Mouse (Mus musculus) layer of hippocampus, adult 2 months (tissue): ENCODE results near the gene Fndc8. TPM values are rescaled to one million over a fixed set of nuclear protein-coding genes. Genes with fewer than 3 reads are reported as not detected.

Experiments
- DNase-seq, 2 experiments: peaks; one replicate each; pipeline ENCODE4 v3.0.0; 2022; ENCODE audit warnings: low spot score in 2 of 2
- H3K27ac ChIP-seq: fragments of 200-600 bp; 2 replicates; pipeline ENCODE4 v1.8.1; 2022
- H3K4me3 ChIP-seq: fragments of 200-600 bp; 2 replicates; pipeline ENCODE4 v1.8.1; 2022; ENCODE audit warnings: mild to moderate bottlenecking
- CTCF ChIP-seq: fragments of 200-600 bp; conservative IDR thresholded peaks from 2 replicates; pipeline ENCODE4 v1.8.1; 2022; ENCODE audit warnings: antibody characterized with exemption, mild to moderate bottlenecking, moderate library complexity
- total RNA-seq, 2 experiments: library from RNA; stranded (reverse); gene quantifications; 2 replicates each; pipeline ENCODE4 v1.2.3; 2021

Gene Fndc8
- total RNA-seq, 2 experiments from 2014 or later, result not detected

GRCm38 (mm10) chr11:82857307-82857848 is 34.5 kb upstream of the Fndc8 start:
- DNase-seq, result no peak
- H3K27ac ChIP-seq, result peak overlapping the region; percentile 64
- TF ChIP-seq CTCF, result no peak
- no peak overlapping the region for H3K4me3 ChIP-seq

- Histone ChIP-seq H3K27ac (no peak overlapping the region), H3K4me3 (no peak overlapping the region)
- TF ChIP-seq CTCF, result no peak
- no peak for DNase-seq
Measured at GRCm38 (mm10) chr11:82860759-82861158, 31.2 kb upstream of the Fndc8 start.

- Histone ChIP-seq H3K27ac (no peak overlapping the region), H3K4me3 (no peak overlapping the region)
- no peak for TF ChIP-seq CTCF
- no peak for DNase-seq
Measured at GRCm38 (mm10) chr11:82861558-82861957, 30.4 kb upstream of the Fndc8 start.

- H3K27ac ChIP-seq, result peak overlapping the region; percentile 51; the same call in 1 of the 2 replicates
Measured at GRCm38 (mm10) chr11:82862638-82863037, 29.3 kb upstream of the Fndc8 start.

GRCm38 (mm10) chr11:82863059-82863458 is 28.9 kb upstream of the Fndc8 start:
- Histone ChIP-seq H3K27ac (peak overlapping the region; percentile 51; the same call in 1 of the 2 replicates), H3K4me3 (no peak overlapping the region)
- DNase-seq, result no peak
- no peak for TF ChIP-seq CTCF

More at GRCm38 (mm10) chr11:82862638-82863037, 29.3 kb upstream of the Fndc8 start:
- H3K4me3 ChIP-seq, result no peak overlapping the region
- TF ChIP-seq CTCF, result no peak
- no peak for DNase-seq

GRCm38 (mm10) chr11:82863488-82863931 is 28.4 kb upstream of the Fndc8 start:
- Histone ChIP-seq H3K27ac (peak overlapping the region; percentile 51; the same call in 1 of the 2 replicates), H3K4me3 (no peak overlapping the region)
- no peak for TF ChIP-seq CTCF
- DNase-seq, result no peak

- H3K4me3 ChIP-seq, result no peak overlapping the region
- no peak for DNase-seq
- no peak for TF ChIP-seq CTCF
- H3K27ac ChIP-seq, result no peak overlapping the region
Measured at GRCm38 (mm10) chr11:82865957-82866356, 26.0 kb upstream of the Fndc8 start.

- Histone ChIP-seq H3K27ac (no peak overlapping the region), H3K4me3 (no peak overlapping the region)
- no peak for TF ChIP-seq CTCF
- no peak for DNase-seq
Measured at GRCm38 (mm10) chr11:82866850-82867564, 24.9 kb upstream of the Fndc8 start.

- Histone ChIP-seq H3K4me3 (no peak overlapping the region), H3K27ac (no peak overlapping the region)
- DNase-seq, result no peak
- TF ChIP-seq CTCF, result no peak
Measured at GRCm38 (mm10) chr11:82867956-82868355, 24.0 kb upstream of the Fndc8 start.

GRCm38 (mm10) chr11:82869506-82870172 is 22.3 kb upstream of the Fndc8 start:
- TF ChIP-seq CTCF, result no peak
- DNase-seq, result no peak
- Histone ChIP-seq H3K27ac (peak overlapping the region; percentile 85), H3K4me3 (peak overlapping the region; percentile 88)

GRCm38 (mm10) chr11:82870173-82871030 is 21.5 kb upstream of the Fndc8 start:
- peak overlapping the region; percentile 85 for H3K27ac ChIP-seq

GRCm38 (mm10) chr11:82871031-82871446 is 20.9 kb upstream of the Fndc8 start, which contains the start of gene Rffl:
Gene Rffl, minus strand, starts transcription at chr11:82871210.
- DNase-seq, result peak; percentile 89 to 98
- TF ChIP-seq CTCF, result peak; percentile 79
- Histone ChIP-seq H3K27ac (peak within 1 kb of the TSS; percentile 85), H3K4me3 (peak within 1 kb of the TSS; percentile 88)

More at GRCm38 (mm10) chr11:82870173-82871030, 21.5 kb upstream of the Fndc8 start:
- DNase-seq, result peak in 1 of 2 experiments; percentile 9
- no peak for TF ChIP-seq CTCF
- peak overlapping the region; percentile 88 for H3K4me3 ChIP-seq
